Mouse (Mus musculus): ENCODE results near the gene Tmem72.

DNA sequence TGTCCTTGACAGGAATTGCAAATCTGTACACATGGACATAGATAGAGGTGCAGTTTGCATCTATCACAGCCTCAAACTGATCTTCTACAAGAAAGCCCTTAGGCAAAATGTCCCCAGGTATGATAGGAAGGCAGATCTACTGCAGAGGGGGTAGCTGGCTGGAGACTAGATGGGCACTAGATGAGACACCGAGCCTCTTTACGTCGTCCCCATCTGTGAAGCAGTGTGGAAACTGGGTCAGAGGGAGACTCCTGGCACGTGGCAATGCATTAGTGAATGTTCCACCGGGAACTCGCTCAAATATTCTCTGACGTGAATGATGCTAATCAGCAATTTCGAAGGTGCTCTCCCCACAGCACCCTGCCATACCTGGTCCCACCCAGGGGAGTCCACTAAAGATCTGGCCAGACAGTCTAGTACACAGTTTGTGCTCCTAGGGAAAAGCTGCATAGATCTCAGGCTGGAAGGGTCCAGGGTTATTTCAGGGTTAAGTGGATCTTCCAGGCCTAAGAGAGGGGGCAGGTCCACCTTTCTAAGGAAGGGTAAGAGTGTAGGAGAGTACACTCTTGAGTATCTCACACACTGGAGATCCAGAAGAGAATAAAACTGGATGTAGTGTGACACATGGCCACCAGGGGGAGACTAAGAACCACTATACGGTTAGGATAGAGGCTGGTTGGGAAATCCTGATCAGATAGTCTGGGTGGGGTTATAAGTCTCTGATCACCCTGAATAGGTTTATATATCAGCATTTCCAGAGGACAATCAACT lies 62.8 kb downstream of the Tmem72 start:
- peak; percentile 68 for TF ChIP-seq CTCF (IDR thresholded peaks at IDR 0.05; ENCODE audit: low read depth)
- TF ChIP-seq EP300 (IDR thresholded peaks at IDR 0.05; ENCODE audit: low read depth), result no peak

Data from liver, embryonic 14.5 days (tissue).